Mouse (Mus musculus) stomach, embryonic 14.5 days (tissue): ENCODE measurements at regions not wholly inside any gene's neighbourhood (a gene's known extent, or its start where the extent isn't known, plus 50 kb on each side); places are given as distances from the start of the nearest gene placed in this dataset.
A peak's percentile ranks its signal among the peaks of the same experiment; 100 is the strongest.

Experiments
- ATAC-seq: fragments of 200-750 bp; cut with Nextera tagmentation; 2 replicates; pipeline ENCODE4 v1.8.0; 2017; ENCODE audit warnings: low read depth, moderate TSS enrichment; ENCODE audit not compliant: insufficient number of reproducible peaks, insufficient read depth, low FRiP score
- H3K27ac ChIP-seq: fragments of 300-500 bp; sonication (generic); 2 replicates; pipeline ENCODE4 v1.5.1; 2014; ENCODE audit warnings: mild to moderate bottlenecking, low read length, moderate library complexity, mixed read lengths
- H3K27me3 ChIP-seq: fragments of 300-500 bp; sonication (generic); 2 replicates; pipeline ENCODE4 v1.6.1; 2014; ENCODE audit warnings: low read length, control low read depth, mixed read lengths; ENCODE audit not compliant: control insufficient read depth, insufficient read depth
- H3K36me3 ChIP-seq: fragments of 300-500 bp; sonication (generic); 2 replicates; pipeline ENCODE4 v1.6.1; 2014; ENCODE audit warnings: mild to moderate bottlenecking, control low read depth, low read length, moderate library complexity, mixed read lengths; ENCODE audit not compliant: control insufficient read depth, insufficient read depth
- H3K4me1 ChIP-seq: fragments of 300-500 bp; sonication (generic); 2 replicates; pipeline ENCODE4 v1.6.1; 2014; ENCODE audit warnings: low read length, control low read depth, mixed read lengths; ENCODE audit not compliant: control insufficient read depth, insufficient read depth
- H3K4me2 ChIP-seq: fragments of 300-500 bp; sonication (generic); replicated peaks from 2 replicates; pipeline ENCODE4 v1.6.1; 2014; ENCODE audit warnings: low read depth, low read length, control low read depth
- H3K4me3 ChIP-seq: fragments of 300-500 bp; sonication (generic); 2 replicates; pipeline ENCODE4 v1.5.1; 2014; ENCODE audit warnings: low read depth, low read length, control low read depth
- H3K9ac ChIP-seq: fragments of 300-500 bp; sonication (generic); replicated peaks from 2 replicates; pipeline ENCODE4 v1.6.1; 2014; ENCODE audit warnings: low read depth, mild to moderate bottlenecking, control low read depth, low read length, moderate library complexity, mixed read lengths
- H3K9me3 ChIP-seq: fragments of 300-500 bp; sonication (generic); 2 replicates; pipeline ENCODE4 v1.6.1; 2016; ENCODE audit warnings: low read depth, low read length, control low read depth; ENCODE audit not compliant: control insufficient read depth
- WGBS: fragments of 180-500 bp; shearing (Covaris S2); extraction: QIAGEN DNeasy Blood & Tissue Kit; methylation state at CpG from one replicate; pipeline ENCODE4 v1.1.7; 2014; 5-methylcytosine and 5-hydroxymethylcytosine counted together

DNA sequence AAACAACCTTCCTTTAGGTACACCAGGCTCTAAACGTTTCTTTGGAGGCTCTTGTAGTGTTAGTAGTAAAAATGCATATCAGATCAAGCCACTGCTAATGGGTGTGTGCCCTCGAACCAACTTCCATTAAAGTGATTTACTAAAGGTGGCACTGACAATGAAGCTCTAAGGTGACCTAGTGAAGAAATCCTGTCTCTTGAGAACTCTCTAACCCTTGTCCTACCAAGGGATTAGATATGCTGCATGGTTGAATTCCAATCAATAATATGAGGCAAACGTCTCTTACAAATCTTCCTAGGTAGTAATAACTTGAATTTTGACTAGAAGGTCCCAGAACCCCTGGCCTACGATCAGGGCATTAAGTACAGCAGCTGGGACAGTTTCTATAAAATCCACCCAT, 640.7 kb downstream of the Pard3 start:
- H3K4me1 ChIP-seq = no peaks in the 10 kb centered on the region
- WGBS = 64% methylated on average over 4 of the region's 4 CpGs
- no peak for ATAC-seq

GRCm38 (mm10) chr8:127706051-127706835, 642.5 kb downstream of the Pard3 start:
- no peak overlapping the region for H3K4me2 ChIP-seq
- ATAC-seq = no peak
- H3K9ac ChIP-seq = no peak overlapping the region
- H3K4me1 ChIP-seq = no peaks in the 10 kb centered on the region
- no peaks in the 10 kb centered on the region for H3K9me3 ChIP-seq
- H3K36me3 ChIP-seq = no peaks in the 10 kb centered on the region
- no peaks in the 10 kb centered on the region for H3K27me3 ChIP-seq
- H3K4me3 ChIP-seq = no peak overlapping the region
- no peak overlapping the region for H3K27ac ChIP-seq
- WGBS = 76% methylated on average over 16 of the region's 16 CpGs

More for the DNA sequence above, 640.7 kb downstream of the Pard3 start:
- no peaks in the 10 kb centered on the region for H3K36me3 ChIP-seq
- H3K9me3 ChIP-seq = no peaks in the 10 kb centered on the region
- H3K27me3 ChIP-seq = no peaks in the 10 kb centered on the region
- no peak overlapping the region for H3K9ac ChIP-seq
- no peak overlapping the region for H3K4me2 ChIP-seq
- no peak overlapping the region for H3K27ac ChIP-seq
- no peak overlapping the region for H3K4me3 ChIP-seq

DNA sequence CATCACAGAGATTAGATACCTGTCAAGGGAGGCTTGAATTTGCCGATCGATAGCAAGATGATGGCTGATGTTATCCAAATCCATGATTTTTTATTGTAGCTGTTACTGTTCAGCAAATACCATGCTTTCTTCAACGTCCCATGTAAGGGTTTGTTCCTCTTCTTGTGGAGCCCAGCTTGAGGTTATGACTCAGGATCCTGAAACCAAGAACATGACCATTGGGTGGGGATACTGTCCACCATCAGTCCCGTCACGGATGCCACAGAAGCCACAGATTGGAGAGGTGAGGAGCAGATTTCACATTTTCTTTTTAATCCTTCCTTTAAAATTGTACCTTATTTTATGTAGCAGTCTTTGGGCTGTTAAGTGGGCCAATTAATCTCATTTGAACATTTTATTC, 645.7 kb downstream of the Pard3 start:
- no peak overlapping the region for H3K4me2 ChIP-seq
- no peaks in the 10 kb centered on the region for H3K9me3 ChIP-seq
- no peak overlapping the region for H3K9ac ChIP-seq
- ATAC-seq = no peak
- 89% methylated on average over 5 of the region's 5 CpGs for WGBS
- H3K27me3 ChIP-seq = no peaks in the 10 kb centered on the region
- no peak overlapping the region for H3K4me3 ChIP-seq
- no peak overlapping the region for H3K27ac ChIP-seq
- no peaks in the 10 kb centered on the region for H3K4me1 ChIP-seq
- no peaks in the 10 kb centered on the region for H3K36me3 ChIP-seq

GRCm38 (mm10) chr8:127715097-127715496, 643.3 kb upstream of the Nrp1 start:
- WGBS = 93% methylated on average over 1 of the region's 1 CpGs
- H3K4me1 ChIP-seq = peaks cover 5% of the 10 kb centered on the region

DNA sequence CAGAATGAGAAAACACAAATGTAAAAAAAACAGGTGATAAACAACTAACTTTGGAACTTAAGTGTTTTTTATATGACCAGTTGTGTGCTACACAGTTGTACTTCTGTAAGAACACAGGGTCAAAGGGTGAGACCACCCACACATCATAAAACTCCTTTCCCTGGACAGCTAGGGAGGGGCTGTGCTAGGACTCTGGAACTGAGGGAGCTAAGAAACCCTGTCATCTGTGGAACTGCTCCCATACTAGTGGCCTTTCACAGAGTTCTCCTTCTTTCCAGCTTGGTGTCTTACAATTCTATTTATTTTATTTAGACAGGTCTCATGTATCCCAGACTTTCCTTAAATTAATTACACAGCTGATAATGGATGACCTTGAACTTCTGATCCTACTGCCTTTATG, 640.4 kb upstream of the Nrp1 start:
- no peak overlapping the region for H3K4me2 ChIP-seq
- no peak overlapping the region for H3K9ac ChIP-seq
- no peak overlapping the region for H3K27ac ChIP-seq
- peaks cover 18% of the 10 kb centered on the region for H3K4me1 ChIP-seq
- no peaks in the 10 kb centered on the region for H3K27me3 ChIP-seq
- no peak for ATAC-seq
- no peak overlapping the region for H3K4me3 ChIP-seq
- H3K9me3 ChIP-seq = no peaks in the 10 kb centered on the region
- no peaks in the 10 kb centered on the region for H3K36me3 ChIP-seq

More at GRCm38 (mm10) chr8:127715097-127715496, 643.3 kb upstream of the Nrp1 start:
- Histone ChIP-seq H3K4me2 (no peak overlapping the region), H3K27ac (no peak overlapping the region), H3K27me3 (no peaks in the 10 kb centered on the region), H3K36me3 (no peaks in the 10 kb centered on the region), H3K4me3 (no peak overlapping the region), H3K9me3 (no peaks in the 10 kb centered on the region), H3K9ac (no peak overlapping the region)
- no peak for ATAC-seq

- H3K4me1 ChIP-seq = peaks cover 18% of the 10 kb centered on the region
- ATAC-seq = no peak
- WGBS = 17% methylated on average over 6 of the region's 6 CpGs
- H3K27ac ChIP-seq = peak overlapping the region; percentile 33; the same call in 1 of the 2 replicates
- H3K27me3 ChIP-seq = no peaks in the 10 kb centered on the region
- H3K36me3 ChIP-seq = no peaks in the 10 kb centered on the region
- no peaks in the 10 kb centered on the region for H3K9me3 ChIP-seq
- H3K4me3 ChIP-seq = no peak overlapping the region
- H3K9ac ChIP-seq = no peak overlapping the region
- 0 out of 2 replicates have a peak overlapping the region, but pooled peaks have one; percentile 19 for H3K4me2 ChIP-seq
Measured at GRCm38 (mm10) chr8:127719881-127720280, 638.5 kb upstream of the Nrp1 start.

GRCm38 (mm10) chr8:127720593-127721290, 637.7 kb upstream of the Nrp1 start:
- no peaks in the 10 kb centered on the region for H3K27me3 ChIP-seq
- peak; percentile 43; the same call in 1 of the 2 replicates for ATAC-seq
- H3K9me3 ChIP-seq = no peaks in the 10 kb centered on the region
- WGBS = 14% methylated on average over 6 of the region's 6 CpGs
- peak overlapping the region; percentile 19; the same call in 1 of the 2 replicates for H3K4me2 ChIP-seq
- peaks cover 18% of the 10 kb centered on the region for H3K4me1 ChIP-seq
- H3K4me3 ChIP-seq = no peak overlapping the region
- no peak overlapping the region for H3K9ac ChIP-seq
- H3K27ac ChIP-seq = no peak overlapping the region
- H3K36me3 ChIP-seq = no peaks in the 10 kb centered on the region

DNA sequence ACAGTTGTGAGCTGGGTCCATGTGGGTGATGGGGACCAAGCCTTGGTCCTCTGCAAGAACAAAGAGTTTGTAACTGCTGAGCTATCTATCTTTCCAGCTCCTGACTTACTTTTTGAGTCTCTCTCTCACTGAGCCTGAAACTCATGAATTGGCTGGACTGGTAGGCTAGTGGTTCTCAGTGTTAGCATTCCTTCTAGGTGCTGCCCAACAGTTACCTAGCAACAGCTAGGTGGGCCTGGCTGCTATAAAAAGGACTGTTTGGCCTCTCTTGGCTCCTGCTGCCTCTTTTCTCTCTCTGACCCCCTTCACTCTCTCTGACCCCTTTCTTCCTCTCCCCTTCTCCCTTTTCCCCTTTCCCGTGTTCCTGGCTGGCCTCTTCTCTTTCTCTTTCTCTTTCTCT, 636.8 kb upstream of the Nrp1 start:
- Histone ChIP-seq H3K36me3 (no peaks in the 10 kb centered on the region), H3K9me3 (no peaks in the 10 kb centered on the region), H3K4me2 (no peak overlapping the region), H3K4me3 (no peak overlapping the region), H3K9ac (no peak overlapping the region), H3K4me1 (peaks cover 18% of the 10 kb centered on the region), H3K27ac (peak overlapping the region; percentile 39; the same call in 1 of the 2 replicates), H3K27me3 (no peaks in the 10 kb centered on the region)
- 50% methylated on average over 1 of the region's 1 CpGs for WGBS
- ATAC-seq = no peak
